Mouse (Mus musculus) forebrain, embryonic 16.5 days (tissue): ENCODE data around the gene Slc51a. TPM values are rescaled to one million over a fixed set of nuclear protein-coding genes. Genes with fewer than 3 reads are reported as not detected.

Source experiments
- ATAC-seq: fragments of 200-750 bp; cut with Nextera tagmentation; 2 replicates; pipeline ENCODE4 v1.8.0; 2017; ENCODE audit warnings: mild to moderate bottlenecking, moderate library complexity
- H3K27ac ChIP-seq: fragments of 300-500 bp; sonication (generic); 2 replicates; pipeline ENCODE4 v1.5.1; 2014; ENCODE audit warnings: low read length, control low read depth
- H3K27me3 ChIP-seq: fragments of 300-500 bp; sonication (generic); replicated peaks from 2 replicates; pipeline ENCODE4 v1.6.1; 2014; ENCODE audit warnings: low read length; ENCODE audit not compliant: control insufficient read depth, insufficient read depth
- H3K36me3 ChIP-seq: fragments of 300-500 bp; sonication (generic); 2 replicates; pipeline ENCODE4 v1.6.1; 2014; ENCODE audit not compliant: control insufficient read depth, insufficient read depth
- H3K4me1 ChIP-seq: fragments of 300-500 bp; sonication (generic); replicated peaks from 2 replicates; pipeline ENCODE4 v1.6.1; 2014; ENCODE audit warnings: low read length; ENCODE audit not compliant: control insufficient read depth, insufficient read depth
- H3K4me2 ChIP-seq: fragments of 300-500 bp; sonication (generic); 2 replicates; pipeline ENCODE4 v1.6.1; 2014; ENCODE audit warnings: mild to moderate bottlenecking, low read length, control low read depth
- H3K4me3 ChIP-seq: fragments of 300-500 bp; sonication (generic); replicated peaks from 2 replicates; pipeline ENCODE4 v1.5.1; 2014; ENCODE audit warnings: mild to moderate bottlenecking, low read length, control low read depth
- H3K9ac ChIP-seq: fragments of 300-500 bp; sonication (generic); replicated peaks from 2 replicates; pipeline ENCODE4 v1.6.1; 2014; ENCODE audit warnings: low read depth, low read length, control low read depth
- H3K9me3 ChIP-seq: fragments of 300-500 bp; sonication (generic); 2 replicates; pipeline ENCODE4 v1.6.1; 2016; ENCODE audit warnings: low read length; ENCODE audit not compliant: control insufficient read depth
- WGBS: fragments of 180-500 bp; shearing (Covaris S2); extraction: QIAGEN DNeasy Blood & Tissue Kit; methylation state at CpG from one replicate; pipeline ENCODE4 v1.1.7; 2014; 5-methylcytosine and 5-hydroxymethylcytosine counted together
- polyA plus RNA-seq: library from polyadenylated mRNA; unstranded; fragments of >200 nt; fragmentation: Nextera tagmentation; extraction: Ambion mirVana; gene quantifications from 2 replicates; pipeline ENCODE4 v1.2.1, GENCODE M21; 2015

The Slc51a gene
- polyA plus RNA-seq, 1 experiment from 2014 or later, result 0.09 TPM

- H3K4me3 ChIP-seq, result peak overlapping the region; percentile 95
- peak overlapping the region; percentile 75 for H3K9ac ChIP-seq
- ATAC-seq, result peak; percentile 61
- no peaks in the 10 kb centered on the region for H3K36me3 ChIP-seq
- no peaks in the 10 kb centered on the region for H3K9me3 ChIP-seq
- no peaks in the 10 kb centered on the region for H3K27me3 ChIP-seq
- peaks cover 14% of the 10 kb centered on the region for H3K4me1 ChIP-seq
- 3% methylated on average over 28 of the region's 28 CpGs for WGBS
- H3K4me2 ChIP-seq, result peak overlapping the region; percentile 91
- peak overlapping the region; percentile 90 for H3K27ac ChIP-seq
Measured at GRCm38 (mm10) chr16:32431047-32431591, 56.6 kb downstream of the Slc51a start.

GRCm38 (mm10) chr16:32430474-32431046 is 57.1 kb downstream of the Slc51a start, which contains the start of gene Pcyt1a:
Gene Pcyt1a, plus strand, starts transcription at chr16:32430921.
- Histone ChIP-seq H3K4me1 (peaks cover 14% of the 10 kb centered on the region), H3K36me3 (no peaks in the 10 kb centered on the region), H3K27ac (peak within 1 kb of the TSS; percentile 90), H3K27me3 (no peaks in the 10 kb centered on the region), H3K9me3 (no peaks in the 10 kb centered on the region), H3K4me3 (peak within 1 kb of the TSS; percentile 95), H3K9ac (peak within 1 kb of the TSS; percentile 75), H3K4me2 (peak within 1 kb of the TSS; percentile 91)
- ATAC-seq, result peak; percentile 99
- 0% methylated on average over 52 of the region's 54 CpGs for WGBS

- Histone ChIP-seq H3K9ac (no peak overlapping the region), H3K36me3 (no peaks in the 10 kb centered on the region), H3K4me3 (no peak overlapping the region), H3K4me2 (no peak overlapping the region), H3K27me3 (no peaks in the 10 kb centered on the region), H3K27ac (no peak overlapping the region), H3K4me1 (peaks cover 14% of the 10 kb centered on the region), H3K9me3 (no peaks in the 10 kb centered on the region)
- ATAC-seq, result no peak
- WGBS, result 93% methylated on average over 3 of the region's 3 CpGs
Measured at GRCm38 (mm10) chr16:32427506-32427905, 60.2 kb downstream of the Slc51a start.

Other genes with a start within 250 kb of the Slc51a start
- gene Fbxo45, start 240.7 kb downstream of the Slc51a start, polyA plus RNA-seq, result 9.9 and 10.2 TPM in 2 replicates
- gene Wdr53, start 240.7 kb downstream of the Slc51a start, polyA plus RNA-seq, result 13.9 and 15.7 TPM in 2 replicates
- gene Smco1, start 216.4 kb downstream of the Slc51a start, polyA plus RNA-seq, result 0.17 TPM in 1 of 2 replicates, not detected in the other
- gene Rnf168, start 210.4 kb downstream of the Slc51a start, polyA plus RNA-seq, result 27.5 and 35.2 TPM in 2 replicates
- 28.8 and 30.4 TPM in 2 replicates for gene Ubxn7, start 155.6 kb downstream of the Slc51a start, polyA plus RNA-seq
- gene Tm4sf19, start 87.4 kb downstream of the Slc51a start, polyA plus RNA-seq, result not detected in 2 replicates
- 33.2 and 35.0 TPM in 2 replicates for gene Tctex1d2, start 68.2 kb downstream of the Slc51a start, polyA plus RNA-seq
- gene Pcyt1a, start 57.0 kb downstream of the Slc51a start, polyA plus RNA-seq, result 48.5 and 48.8 TPM in 2 replicates
- gene Zdhhc19, start 8.4 kb upstream of the Slc51a start, polyA plus RNA-seq, result not detected in 2 replicates
- gene Tfrc, start 121.0 kb upstream of the Slc51a start, polyA plus RNA-seq, result 33.7 and 37.5 TPM in 2 replicates
- gene Tnk2, start 156.0 kb upstream of the Slc51a start, polyA plus RNA-seq, result 15.0 and 21.9 TPM in 2 replicates
- not detected in 2 replicates for gene Muc4, start 248.0 kb upstream of the Slc51a start, polyA plus RNA-seq